In the genomic region with DNA sequence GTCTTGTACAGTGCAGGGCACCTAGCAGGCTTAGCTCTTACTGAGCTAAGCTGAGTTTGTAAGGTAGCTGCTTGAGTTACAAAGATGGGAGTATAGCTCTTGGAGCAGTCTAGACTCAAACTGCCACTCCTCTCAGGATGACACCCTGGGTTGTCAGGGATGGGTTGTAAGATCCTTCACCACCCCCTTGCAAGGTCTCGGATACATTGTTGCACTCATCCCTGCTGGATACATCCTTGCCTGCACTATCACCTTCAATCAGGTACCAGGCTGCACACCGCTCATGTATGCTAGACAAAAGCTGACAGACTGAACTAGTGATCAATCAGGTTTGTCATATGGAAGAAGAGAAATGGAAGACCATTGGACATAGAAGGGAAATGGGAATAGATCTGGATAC, we compare ENCODE assay signal across 19 mouse cellular contexts.
DNase-seq lines count a peak whose midpoint lies in the region; ATAC-seq lines count a peak whose summit lies in the region.
"Had no signal": no experiment of that assay in that cellular context is flagged by ENCODE, and none has a peak within 500 bp of the region (broad histone marks: within the 10 kb centered on the region; RNA-seq: fewer than 3 reads in every experiment).

No protein-coding gene starts in this region.

- peaks cover 11% of the 10 kb centered on the region; the same call in 1 of the 2 replicates for H3K4me1 ChIP-seq in midbrain, embryonic 10.5 days
- peaks cover 4% of the 10 kb centered on the region; the same call in 1 of the 2 replicates for H3K4me1 ChIP-seq in midbrain, embryonic 16.5 days (ENCODE audit: control insufficient read depth, insufficient read depth, low read length)
- H3K4me1 ChIP-seq: embryonic facial prominence, embryonic 15.5 days had no signal

- H3K9ac ChIP-seq in midbrain, embryonic 16.5 days (ENCODE audit: low read depth, low read length): no peak overlapping the region
- H3K9ac ChIP-seq: embryonic facial prominence, embryonic 13.5 days; embryonic facial prominence, embryonic 15.5 days; forebrain, embryonic 13.5 days had no signal

- no peak overlapping the region for H3K27ac ChIP-seq in midbrain, embryonic 10.5 days (replicated peaks)
- no peak overlapping the region for H3K27ac ChIP-seq in midbrain, embryonic 16.5 days (ENCODE audit: low read length)
- H3K27ac ChIP-seq: embryonic facial prominence, embryonic 13.5 days; embryonic facial prominence, embryonic 15.5 days; forebrain, embryonic 13.5 days had no signal

- H3K4me2 ChIP-seq in midbrain, embryonic 16.5 days (ENCODE audit: low read length): no peak overlapping the region
- H3K4me2 ChIP-seq: embryonic facial prominence, embryonic 13.5 days; embryonic facial prominence, embryonic 15.5 days; forebrain, embryonic 13.5 days had no signal

- WGBS in midbrain, embryonic 10.5 days: 96% methylated on average over 2 of the region's 2 CpGs
- WGBS in midbrain, embryonic 16.5 days: 93% methylated on average over 2 of the region's 2 CpGs

- ATAC-seq in midbrain, embryonic 16.5 days: no peak
- ATAC-seq: forebrain, embryonic 13.5 days; forebrain, embryonic 16.5 days had no signal

- peaks cover 10% of the 10 kb centered on the region; the same call in 1 of the 2 replicates for H3K27me3 ChIP-seq in midbrain, embryonic 10.5 days (ENCODE audit: low read depth, poor library complexity, severe bottlenecking)
- H3K27me3 ChIP-seq in midbrain, embryonic 16.5 days (ENCODE audit: control insufficient read depth, insufficient read depth, low read depth, low read length): no peaks in the 10 kb centered on the region; the same call in 1 of the 2 replicates
- H3K27me3 ChIP-seq: embryonic facial prominence, embryonic 15.5 days; forebrain, embryonic 13.5 days had no signal

- H3K4me3 ChIP-seq in midbrain, embryonic 10.5 days: no peak overlapping the region
- H3K4me3 ChIP-seq in midbrain, embryonic 16.5 days (ENCODE audit: low read depth, low read length): no peak overlapping the region
- H3K4me3 ChIP-seq: embryonic facial prominence, embryonic 13.5 days; embryonic facial prominence, embryonic 15.5 days; erythroblast, embryonic 14.5 days; forebrain, embryonic 13.5 days had no signal

- H3K9me3 ChIP-seq in midbrain, embryonic 10.5 days (replicated peaks): no peaks in the 10 kb centered on the region
- no peaks in the 10 kb centered on the region for H3K9me3 ChIP-seq in midbrain, embryonic 16.5 days (replicated peaks; ENCODE audit: control insufficient read depth, low read length, poor library complexity, severe bottlenecking)
- H3K9me3 ChIP-seq: embryonic facial prominence, embryonic 15.5 days; forebrain, embryonic 13.5 days had no signal

- H3K36me3 ChIP-seq in midbrain, embryonic 10.5 days: no peaks in the 10 kb centered on the region
- H3K36me3 ChIP-seq in midbrain, embryonic 16.5 days (ENCODE audit: control insufficient read depth, insufficient read depth, low read length): no peaks in the 10 kb centered on the region
- H3K36me3 ChIP-seq: embryonic facial prominence, embryonic 13.5 days; embryonic facial prominence, embryonic 15.5 days had no signal

- peak; percentile 71 for DNase-seq in heart, adult 11 months
- DNase-seq in heart, adult 18-20 months: no peak
- peak; percentile 5 for DNase-seq in midbrain, embryonic 10.5 days (ENCODE audit: low spot score)
- DNase-seq: adrenal gland, adult 2 months; adrenal gland, postnatal 10 days; adrenal gland, postnatal 25 days; cerebellum, adult 11 months; cerebellum, adult 18-20 months; cerebellum, adult 8-10 months; cerebellum, adult 9-11 months; cerebellum, postnatal 14 days; cerebellum, postnatal 36 days; embryo, embryonic 11 days had no signal

Comparison
In these comparisons a context has a peak if more than half of its experiments do, and no peak if none do; other contexts are left out.
1. DNase-seq: peak in heart, adult 11 months (single experiment) and midbrain, embryonic 10.5 days (single experiment); none in heart, adult 18-20 months (0 of 2).